Mouse (Mus musculus): ENCODE results near the gene Snu13. TPM values are rescaled to one million over a fixed set of nuclear protein-coding genes. Genes with fewer than 3 reads are reported as not detected.

Snu13 gene
- polyA plus RNA-seq, 1 experiment from 2014 or later = 111 TPM

Other genes starting within 250 kb of the Snu13 start
- 6.3 and 9.2 TPM in 2 replicates for gene Tef, start 245.2 kb downstream of the Snu13 start, polyA plus RNA-seq (2015; fragmentation: Nextera tagmentation; extraction: Ambion mirVana)
- 11.7 and 14.9 TPM in 2 replicates for gene Tob2, start 188.8 kb downstream of the Snu13 start, polyA plus RNA-seq (2015; fragmentation: Nextera tagmentation; extraction: Ambion mirVana)
- gene Phf5a, start 175.7 kb downstream of the Snu13 start, polyA plus RNA-seq (2015; fragmentation: Nextera tagmentation; extraction: Ambion mirVana) = 72.6 and 79.6 TPM in 2 replicates
- gene Aco2, start 175.3 kb downstream of the Snu13 start, polyA plus RNA-seq (2015; fragmentation: Nextera tagmentation; extraction: Ambion mirVana) = 109 and 114 TPM in 2 replicates
- gene Polr3h, start 121.4 kb downstream of the Snu13 start, polyA plus RNA-seq (2015; fragmentation: Nextera tagmentation; extraction: Ambion mirVana) = 53.2 and 55.3 TPM in 2 replicates
- gene Csdc2, start 110.8 kb downstream of the Snu13 start, polyA plus RNA-seq (2015; fragmentation: Nextera tagmentation; extraction: Ambion mirVana) = 0.83 and 1.3 TPM in 2 replicates
- 13.6 and 14.9 TPM in 2 replicates for gene Pmm1, start 86.7 kb downstream of the Snu13 start, polyA plus RNA-seq (2015; fragmentation: Nextera tagmentation; extraction: Ambion mirVana)
- gene 1700029P11Rik, start 67.1 kb downstream of the Snu13 start, polyA plus RNA-seq (2015; fragmentation: Nextera tagmentation; extraction: Ambion mirVana) = not detected in 2 replicates
- 48.4 and 52.7 TPM in 2 replicates for gene Xrcc6, start 59.8 kb downstream of the Snu13 start, polyA plus RNA-seq (2015; fragmentation: Nextera tagmentation; extraction: Ambion mirVana)
- 10.7 and 11.5 TPM in 2 replicates for gene Desi1, start 13.7 kb downstream of the Snu13 start, polyA plus RNA-seq (2015; fragmentation: Nextera tagmentation; extraction: Ambion mirVana)
- gene 4930407I10Rik, start 11.6 kb upstream of the Snu13 start, polyA plus RNA-seq (2015; fragmentation: Nextera tagmentation; extraction: Ambion mirVana) = not detected in 2 replicates
- not detected in 2 replicates for gene Mei1, start 22.4 kb upstream of the Snu13 start, polyA plus RNA-seq (2015; fragmentation: Nextera tagmentation; extraction: Ambion mirVana)
- gene Ccdc134, start 80.3 kb upstream of the Snu13 start, polyA plus RNA-seq (2015; fragmentation: Nextera tagmentation; extraction: Ambion mirVana) = 5.3 and 5.5 TPM in 2 replicates
- gene Srebf2, start 99.6 kb upstream of the Snu13 start, polyA plus RNA-seq (2015; fragmentation: Nextera tagmentation; extraction: Ambion mirVana) = 51.9 and 53.2 TPM in 2 replicates
- 0.11 TPM in 2 replicates for gene Shisa8, start 165.2 kb upstream of the Snu13 start, polyA plus RNA-seq (2015; fragmentation: Nextera tagmentation; extraction: Ambion mirVana)
- gene Tnfrsf13c, start 176.8 kb upstream of the Snu13 start, polyA plus RNA-seq (2015; fragmentation: Nextera tagmentation; extraction: Ambion mirVana) = 0.40 and 0.93 TPM in 2 replicates
- gene Cenpm, start 197.2 kb upstream of the Snu13 start, polyA plus RNA-seq (2015; fragmentation: Nextera tagmentation; extraction: Ambion mirVana) = 27.1 and 31.0 TPM in 2 replicates
- not detected in 2 replicates for gene 1500009C09Rik, start 204.8 kb upstream of the Snu13 start, polyA plus RNA-seq (2015; fragmentation: Nextera tagmentation; extraction: Ambion mirVana)
- gene Sept3, start 227.3 kb upstream of the Snu13 start, polyA plus RNA-seq (2015; fragmentation: Nextera tagmentation; extraction: Ambion mirVana) = 0.32 TPM in 1 of 2 replicates, not detected in the other

All from liver, embryonic 16.5 days (tissue).